Mouse (Mus musculus) limb, embryonic 15.5 days (tissue): ENCODE data around the gene Xxylt1. TPM values are rescaled to one million over a fixed set of nuclear protein-coding genes. Genes with fewer than 3 reads are reported as not detected.

ENCODE experiments used
- ATAC-seq: fragments of 200-750 bp; cut with Nextera tagmentation; 2 replicates; pipeline ENCODE4 v1.8.0; 2017; ENCODE audit warnings: low read depth, moderate TSS enrichment; ENCODE audit not compliant: insufficient number of reproducible peaks, low FRiP score, low TSS enrichment
- H3K27ac ChIP-seq: fragments of 300-500 bp; sonication (generic); 2 replicates; pipeline ENCODE4 v1.5.1; 2015; ENCODE audit warnings: moderate library complexity, mild to moderate bottlenecking, inconsistent platforms
- H3K27me3 ChIP-seq: fragments of 300-500 bp; sonication (generic); 2 replicates; pipeline ENCODE4 v1.6.1; 2015; ENCODE audit warnings: inconsistent platforms
- H3K36me3 ChIP-seq: fragments of 300-500 bp; sonication (generic); 2 replicates; pipeline ENCODE4 v1.6.1; 2015; ENCODE audit warnings: inconsistent platforms
- H3K4me1 ChIP-seq: fragments of 300-500 bp; sonication (generic); 2 replicates; pipeline ENCODE4 v1.6.1; 2015; ENCODE audit warnings: inconsistent platforms
- H3K4me2 ChIP-seq: fragments of 300-500 bp; sonication (generic); 2 replicates; pipeline ENCODE4 v1.6.1; 2015; ENCODE audit warnings: mild to moderate bottlenecking, inconsistent platforms
- H3K4me3 ChIP-seq: fragments of 300-500 bp; sonication (generic); 2 replicates; pipeline ENCODE4 v1.5.1; 2015; ENCODE audit warnings: mild to moderate bottlenecking, inconsistent platforms
- H3K9ac ChIP-seq: fragments of 300-500 bp; sonication (generic); 2 replicates; pipeline ENCODE4 v1.6.1; 2015; ENCODE audit warnings: inconsistent platforms
- H3K9me3 ChIP-seq: fragments of 300-500 bp; sonication (generic); 2 replicates; pipeline ENCODE4 v1.6.1; 2016; ENCODE audit warnings: inconsistent platforms
- WGBS: fragments of 180-500 bp; shearing (Covaris S2); methylation state at CpG from one replicate; pipeline ENCODE4 v1.1.7; 2015; 5-methylcytosine and 5-hydroxymethylcytosine counted together
- polyA plus RNA-seq: library from polyadenylated mRNA; unstranded; fragments of >200 nt; fragmentation: Nextera tagmentation; extraction: Ambion mirVana; gene quantifications from 2 replicates; pipeline ENCODE4 v1.2.1, GENCODE M21; 2015

Gene Xxylt1
- polyA plus RNA-seq, 1 experiment from 2014 or later: 17.3 TPM

- 77% methylated on average over 4 of the region's 4 CpGs for WGBS
- no peaks in the 10 kb centered on the region for H3K9me3 ChIP-seq
Observed at GRCm38 (mm10) chr16:30925496-30925895, 155.7 kb downstream of the Xxylt1 start.

GRCm38 (mm10) chr16:30923899-30924298 is 157.3 kb downstream of the Xxylt1 start:
- no peak for ATAC-seq
- H3K27me3 ChIP-seq: no peaks in the 10 kb centered on the region
- no peak overlapping the region for H3K4me2 ChIP-seq
- no peaks in the 10 kb centered on the region for H3K9me3 ChIP-seq
- no peak overlapping the region for H3K27ac ChIP-seq
- no peaks in the 10 kb centered on the region for H3K36me3 ChIP-seq
- H3K9ac ChIP-seq: no peak overlapping the region
- H3K4me1 ChIP-seq: no peaks in the 10 kb centered on the region
- H3K4me3 ChIP-seq: no peak overlapping the region
- WGBS: 68% methylated on average over 7 of the region's 7 CpGs

More at GRCm38 (mm10) chr16:30925496-30925895, 155.7 kb downstream of the Xxylt1 start:
- H3K4me1 ChIP-seq: no peaks in the 10 kb centered on the region
- no peak overlapping the region for H3K9ac ChIP-seq
- H3K27me3 ChIP-seq: no peaks in the 10 kb centered on the region
- no peaks in the 10 kb centered on the region for H3K36me3 ChIP-seq
- H3K27ac ChIP-seq: no peak overlapping the region
- H3K4me2 ChIP-seq: no peak overlapping the region
- ATAC-seq: no peak
- H3K4me3 ChIP-seq: no peak overlapping the region

- Histone ChIP-seq H3K4me3 (no peak overlapping the region), H3K4me2 (no peak overlapping the region), H3K27me3 (no peaks in the 10 kb centered on the region), H3K4me1 (no peaks in the 10 kb centered on the region), H3K9ac (no peak overlapping the region), H3K36me3 (no peaks in the 10 kb centered on the region), H3K27ac (no peak overlapping the region), H3K9me3 (no peaks in the 10 kb centered on the region)
- WGBS: 60% methylated on average over 1 of the region's 1 CpGs
- ATAC-seq: no peak
Observed at GRCm38 (mm10) chr16:30922548-30922947, 158.7 kb downstream of the Xxylt1 start.

- H3K4me1 ChIP-seq: no peaks in the 10 kb centered on the region
- no peak for ATAC-seq
Observed at GRCm38 (mm10) chr16:30918866-30919265, 162.4 kb downstream of the Xxylt1 start.

GRCm38 (mm10) chr16:30916931-30917330 is 164.3 kb downstream of the Xxylt1 start:
- Histone ChIP-seq H3K9ac (no peak overlapping the region), H3K27ac (no peak overlapping the region), H3K4me1 (no peaks in the 10 kb centered on the region), H3K36me3 (no peaks in the 10 kb centered on the region), H3K4me3 (no peak overlapping the region), H3K4me2 (no peak overlapping the region), H3K27me3 (no peaks in the 10 kb centered on the region), H3K9me3 (no peaks in the 10 kb centered on the region)
- WGBS: 81% methylated on average over 3 of the region's 3 CpGs
- no peak for ATAC-seq

More at GRCm38 (mm10) chr16:30918866-30919265, 162.4 kb downstream of the Xxylt1 start:
- Histone ChIP-seq H3K36me3 (no peaks in the 10 kb centered on the region), H3K27ac (no peak overlapping the region), H3K4me3 (no peak overlapping the region), H3K27me3 (no peaks in the 10 kb centered on the region), H3K4me2 (no peak overlapping the region), H3K9me3 (no peaks in the 10 kb centered on the region), H3K9ac (no peak overlapping the region)
- 88% methylated on average over 7 of the region's 7 CpGs for WGBS

- Histone ChIP-seq H3K9ac (no peak overlapping the region), H3K4me3 (no peak overlapping the region), H3K4me2 (no peak overlapping the region), H3K9me3 (no peaks in the 10 kb centered on the region), H3K4me1 (no peaks in the 10 kb centered on the region), H3K36me3 (no peaks in the 10 kb centered on the region), H3K27ac (no peak overlapping the region), H3K27me3 (no peaks in the 10 kb centered on the region)
- 88% methylated on average over 14 of the region's 14 CpGs for WGBS
- no peak for ATAC-seq
Observed at GRCm38 (mm10) chr16:30915611-30916220, 165.5 kb downstream of the Xxylt1 start.

Other genes with a start within 250 kb of the Xxylt1 start
- gene Acap2, start 119.8 kb upstream of the Xxylt1 start, polyA plus RNA-seq: 24.8 and 26.5 TPM in 2 replicates
- 88.9 and 98.3 TPM in 2 replicates for gene Ppp1r2, start 193.8 kb upstream of the Xxylt1 start, polyA plus RNA-seq
- 91.2 and 97.6 TPM in 2 replicates for gene Apod, start 233.4 kb upstream of the Xxylt1 start, polyA plus RNA-seq